Mouse (Mus musculus) spleen, adult 2 months (tissue): ENCODE results near the gene Secisbp2l.

ENCODE experiments used
- CTCF ChIP-seq: fragments of 200-500 bp; IDR thresholded peaks from 2 replicates; pipeline ENCODE4 v1.5.1; 2011; ENCODE audit warnings: mild to moderate bottlenecking, inconsistent platforms; ENCODE audit not compliant: insufficient read depth, insufficient read length, insufficient replicate concordance; ENCODE audit errors: extremely low read depth
- POLR2A ChIP-seq: fragments of 200-500 bp; IDR thresholded peaks from 2 replicates; pipeline ENCODE4 v1.6.1; 2011; ENCODE audit warnings: low read depth, low read length, inconsistent platforms

DNA sequence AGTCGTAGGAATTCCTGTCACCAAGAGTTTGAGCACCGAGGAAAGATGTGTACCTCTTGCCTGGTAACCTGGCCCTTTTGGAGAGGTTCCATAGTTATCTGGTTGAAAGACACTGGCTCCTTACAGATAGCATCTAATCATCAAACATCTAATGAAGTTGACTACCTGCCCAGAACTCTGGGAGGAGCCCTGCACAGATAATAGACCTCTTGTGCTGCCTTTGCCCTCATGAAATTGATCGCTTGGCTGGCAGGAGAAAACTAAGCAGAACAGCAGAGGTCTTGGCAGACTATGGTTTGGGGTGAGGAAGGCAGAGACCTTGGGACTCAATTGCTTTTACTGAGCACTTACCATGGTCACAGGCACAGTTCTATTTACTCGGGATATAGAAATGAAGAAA lies 37.7 kb upstream of the Secisbp2l start:
- no peak for TF ChIP-seq CTCF
- no peak for TF ChIP-seq POLR2A
